Mouse (Mus musculus): ENCODE results near the gene Hoxc4. TPM values are rescaled to one million over a fixed set of nuclear protein-coding genes. Genes with fewer than 3 reads are reported as not detected.

Hoxc4 gene
- polyA plus RNA-seq, 1 experiment = 3.9 TPM

DNA sequence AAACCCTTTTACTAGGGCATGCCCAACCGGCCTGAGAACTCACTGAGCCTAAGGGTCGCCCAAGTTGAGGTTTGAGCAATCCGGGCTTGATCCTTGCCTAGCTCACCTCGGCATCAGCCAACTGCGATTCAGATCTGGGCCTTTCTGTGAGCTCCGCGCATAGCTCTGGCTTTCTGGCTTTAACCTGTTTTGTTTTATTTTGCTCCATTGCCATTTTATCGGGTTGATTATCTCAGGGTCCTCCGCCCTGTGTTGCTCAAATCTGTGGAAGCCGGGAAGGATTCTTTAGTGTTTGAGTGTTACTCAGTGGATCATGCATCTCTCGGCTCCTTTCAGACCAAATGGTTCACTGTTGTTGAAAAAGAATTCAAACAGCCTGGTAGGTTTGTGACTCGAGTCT is 40.0 kb downstream of the Hoxc4 start:
- no peaks in the 10 kb centered on the region for H3K4me1 ChIP-seq (ENCODE audit: control insufficient read depth, insufficient read depth, low read length)
- 11% methylated on average over 12 of the region's 12 CpGs for WGBS
- H3K27me3 ChIP-seq (ENCODE audit: control insufficient read depth, insufficient read depth, low read length) = peaks cover 8% of the 10 kb centered on the region; the same call in 1 of the 2 replicates
- no peak overlapping the region for H3K27ac ChIP-seq (ENCODE audit: insufficient read depth, low read length)
- no peak for DNase-seq
- no peak for TF ChIP-seq POLR2A (IDR thresholded peaks at IDR 0.05; ENCODE audit: borderline replicate concordance, insufficient read depth, low read length)
- no peak for TF ChIP-seq CTCF (IDR thresholded peaks at IDR 0.05; ENCODE audit: borderline replicate concordance, insufficient read depth, low read depth, low read length)
- no peak overlapping the region for H3K4me3 ChIP-seq (replicated peaks; ENCODE audit: insufficient read depth, low read depth, low read length)

DNA sequence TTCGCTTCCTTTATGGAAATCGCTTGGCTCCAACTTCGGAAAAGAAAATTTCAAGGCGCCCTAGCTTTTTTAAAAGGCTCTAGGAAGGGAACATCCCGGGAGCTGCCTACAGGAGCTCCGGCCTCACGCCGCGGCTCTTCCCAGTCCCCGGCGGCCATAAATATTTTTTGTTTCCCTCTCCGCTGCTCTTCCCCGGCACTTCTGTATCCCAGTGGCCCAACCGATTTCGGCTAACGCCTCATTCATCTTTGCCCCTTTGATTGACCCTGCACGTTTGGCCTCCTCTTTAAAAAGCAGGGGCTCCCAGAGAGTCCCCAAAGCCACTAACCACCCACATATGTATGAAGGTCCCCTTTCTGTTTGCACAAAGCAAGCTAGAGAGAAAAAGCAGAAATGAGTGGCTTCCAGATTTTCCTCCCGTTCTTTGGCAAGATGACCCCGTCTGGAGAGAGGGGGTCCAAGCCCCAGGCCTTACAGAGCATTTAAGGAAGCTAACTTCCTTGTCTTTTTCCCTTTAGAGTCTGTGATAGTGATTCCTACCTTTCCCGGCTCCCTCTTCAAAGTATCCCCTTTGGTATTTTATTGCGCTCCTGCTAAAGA is 40.8 kb downstream of the Hoxc4 start:
- WGBS = 8% methylated on average over 21 of the region's 21 CpGs
- no peak for DNase-seq
- no peak for TF ChIP-seq POLR2A (IDR thresholded peaks at IDR 0.05; ENCODE audit: borderline replicate concordance, insufficient read depth, low read length)
- no peak for TF ChIP-seq CTCF (IDR thresholded peaks at IDR 0.05; ENCODE audit: borderline replicate concordance, insufficient read depth, low read depth, low read length)
- Histone ChIP-seq H3K4me1 (ENCODE audit: control insufficient read depth, insufficient read depth, low read length) (no peaks in the 10 kb centered on the region), H3K27me3 (ENCODE audit: control insufficient read depth, insufficient read depth, low read length) (peaks cover 8% of the 10 kb centered on the region; the same call in 1 of the 2 replicates), H3K27ac (ENCODE audit: insufficient read depth, low read length) (no peak overlapping the region), H3K4me3 (replicated peaks; ENCODE audit: insufficient read depth, low read depth, low read length) (no peak overlapping the region)

DNA sequence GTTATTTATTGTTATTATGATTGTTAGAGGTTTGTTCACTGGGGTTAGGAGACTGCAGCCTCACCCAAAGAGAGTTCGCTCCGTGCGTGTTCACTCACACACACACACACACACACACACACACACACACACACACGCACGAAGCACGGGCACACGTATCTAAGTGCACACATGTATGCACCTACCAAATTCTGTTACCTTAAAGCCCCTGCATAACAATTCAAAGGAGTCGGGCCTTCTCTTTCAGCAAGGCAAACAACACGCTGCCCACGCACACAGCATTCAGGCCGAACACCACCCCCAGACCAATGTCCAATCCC is 41.2 kb downstream of the Hoxc4 start:
- no peak overlapping the region for H3K27ac ChIP-seq (ENCODE audit: insufficient read depth, low read length)
- WGBS = 36% methylated on average over 11 of the region's 11 CpGs
- peaks cover 8% of the 10 kb centered on the region; the same call in 1 of the 2 replicates for H3K27me3 ChIP-seq (ENCODE audit: control insufficient read depth, insufficient read depth, low read length)
- H3K4me3 ChIP-seq (replicated peaks; ENCODE audit: insufficient read depth, low read depth, low read length) = no peak overlapping the region
- DNase-seq = no peak
- no peaks in the 10 kb centered on the region for H3K4me1 ChIP-seq (ENCODE audit: control insufficient read depth, insufficient read depth, low read length)
- TF ChIP-seq POLR2A (IDR thresholded peaks at IDR 0.05; ENCODE audit: borderline replicate concordance, insufficient read depth, low read length) (no peak), CTCF (IDR thresholded peaks at IDR 0.05; ENCODE audit: borderline replicate concordance, insufficient read depth, low read depth, low read length) (no peak)

DNA sequence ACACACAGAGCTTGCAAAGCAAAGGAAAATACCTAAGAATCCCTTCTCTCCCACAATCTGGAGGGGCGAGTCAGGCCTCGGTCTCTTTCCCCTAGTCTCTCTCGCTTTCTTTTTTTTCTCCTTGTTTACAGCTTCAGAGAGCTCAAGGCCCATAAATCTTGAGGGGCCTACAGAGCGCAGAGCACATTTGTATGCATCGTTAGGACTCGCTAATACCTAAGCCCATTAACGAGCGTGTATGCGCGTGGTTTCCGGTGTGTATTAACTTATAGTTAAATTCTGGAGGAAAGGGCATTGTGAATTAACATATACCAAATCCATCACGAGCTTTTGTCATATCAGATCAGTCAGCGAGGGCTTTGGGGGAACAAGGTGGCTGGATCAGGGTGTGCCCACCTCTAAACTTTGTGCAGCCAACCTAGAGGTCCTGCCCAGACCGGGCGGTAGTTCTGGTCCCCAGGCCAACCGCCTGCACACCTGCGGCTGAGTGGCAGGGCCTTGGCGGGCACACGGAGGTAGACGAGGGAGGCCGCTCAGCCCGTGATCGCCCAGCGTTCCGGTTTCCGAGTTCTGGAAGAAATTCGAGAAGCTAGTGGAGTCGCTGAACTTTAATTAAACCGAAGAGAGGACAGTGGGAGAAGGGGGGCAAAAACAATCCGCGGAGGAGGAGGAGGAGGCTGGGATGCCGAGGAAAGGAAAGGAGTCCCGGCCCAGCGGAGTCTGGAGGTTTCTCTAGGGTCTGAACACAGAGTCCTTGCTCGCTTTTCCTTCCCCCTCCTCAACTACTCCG is 41.8 kb downstream of the Hoxc4 start:
- TF ChIP-seq CTCF (IDR thresholded peaks at IDR 0.05; ENCODE audit: borderline replicate concordance, insufficient read depth, low read depth, low read length) (no peak), POLR2A (IDR thresholded peaks at IDR 0.05; ENCODE audit: borderline replicate concordance, insufficient read depth, low read length) (no peak)
- Histone ChIP-seq H3K4me1 (ENCODE audit: control insufficient read depth, insufficient read depth, low read length) (no peaks in the 10 kb centered on the region), H3K4me3 (replicated peaks; ENCODE audit: insufficient read depth, low read depth, low read length) (no peak overlapping the region), H3K27ac (ENCODE audit: insufficient read depth, low read length) (no peak overlapping the region), H3K27me3 (ENCODE audit: control insufficient read depth, insufficient read depth, low read length) (peaks cover 8% of the 10 kb centered on the region; the same call in 1 of the 2 replicates)
- WGBS = 10% methylated on average over 36 of the region's 36 CpGs
- DNase-seq = no peak

DNA sequence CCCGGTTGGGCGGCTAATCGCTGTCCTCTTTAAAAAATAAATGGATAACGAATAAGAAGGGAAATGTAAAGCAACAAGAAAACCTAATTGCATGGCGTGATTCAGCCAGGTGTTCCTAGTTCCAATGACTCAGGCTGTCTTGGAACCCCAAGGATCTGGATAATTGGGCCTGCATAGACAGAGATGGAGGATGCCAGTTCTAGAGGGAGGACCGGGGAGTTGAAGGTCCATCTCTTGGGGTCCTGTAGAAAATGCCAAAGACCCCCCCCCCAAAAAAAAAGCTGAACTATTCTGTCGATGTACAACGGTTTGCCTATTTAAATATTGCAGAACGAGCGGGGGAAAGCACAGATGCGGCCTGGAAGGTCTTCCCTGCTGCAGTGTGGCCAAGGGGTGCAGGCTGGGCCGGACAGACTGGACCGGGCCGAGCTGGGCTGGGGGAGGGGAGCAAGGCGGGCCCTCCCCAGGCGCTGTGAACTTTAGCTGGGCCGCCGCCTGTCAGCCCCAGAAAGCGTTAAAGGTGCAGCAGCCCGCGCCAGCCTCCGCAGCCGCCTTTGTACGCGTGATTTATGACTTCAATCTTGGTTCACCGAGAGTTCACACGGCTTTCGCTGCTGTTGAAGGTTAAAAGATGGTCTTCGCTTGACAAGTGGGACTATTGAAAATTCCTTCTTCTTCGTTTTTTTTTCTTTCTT is 42.5 kb downstream of the Hoxc4 start:
- Histone ChIP-seq H3K4me1 (ENCODE audit: control insufficient read depth, insufficient read depth, low read length) (no peaks in the 10 kb centered on the region), H3K27ac (ENCODE audit: insufficient read depth, low read length) (no peak overlapping the region), H3K27me3 (ENCODE audit: control insufficient read depth, insufficient read depth, low read length) (peaks cover 8% of the 10 kb centered on the region; the same call in 1 of the 2 replicates), H3K4me3 (replicated peaks; ENCODE audit: insufficient read depth, low read depth, low read length) (no peak overlapping the region)
- 6% methylated on average over 30 of the region's 30 CpGs for WGBS
- peak in 1 of 2 experiments; percentile 9 for DNase-seq
- no peak for TF ChIP-seq CTCF (IDR thresholded peaks at IDR 0.05; ENCODE audit: borderline replicate concordance, insufficient read depth, low read depth, low read length)

DNA sequence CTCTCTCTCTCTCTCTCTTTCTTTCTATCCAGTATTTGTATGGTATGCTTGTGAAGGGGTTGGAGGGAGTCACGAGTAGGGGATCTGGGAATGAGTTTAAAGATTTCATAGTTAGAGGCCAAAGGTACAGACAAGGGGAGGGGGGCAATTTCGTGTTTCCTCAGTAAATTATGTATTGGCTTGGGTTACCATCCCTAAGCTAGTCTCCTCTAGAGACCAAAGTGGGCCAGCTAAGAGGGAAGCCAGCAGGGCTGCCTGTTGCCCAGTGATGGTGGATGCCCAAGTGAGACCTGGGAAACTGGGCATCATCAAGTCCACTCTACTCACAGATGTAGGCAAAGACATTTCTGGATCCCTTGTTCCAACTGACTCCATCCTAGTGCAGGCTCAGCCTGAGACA is 43.3 kb downstream of the Hoxc4 start:
- no peak for DNase-seq
- Histone ChIP-seq H3K4me1 (ENCODE audit: control insufficient read depth, insufficient read depth, low read length) (no peaks in the 10 kb centered on the region), H3K4me3 (replicated peaks; ENCODE audit: insufficient read depth, low read depth, low read length) (no peak overlapping the region), H3K27ac (ENCODE audit: insufficient read depth, low read length) (no peak overlapping the region), H3K27me3 (ENCODE audit: control insufficient read depth, insufficient read depth, low read length) (peaks cover 8% of the 10 kb centered on the region; the same call in 1 of the 2 replicates)
- WGBS = 22% methylated on average over 2 of the region's 2 CpGs
- no peak for TF ChIP-seq CTCF (IDR thresholded peaks at IDR 0.05; ENCODE audit: borderline replicate concordance, insufficient read depth, low read depth, low read length)
- no peak for TF ChIP-seq POLR2A (IDR thresholded peaks at IDR 0.05; ENCODE audit: borderline replicate concordance, insufficient read depth, low read length)

DNA sequence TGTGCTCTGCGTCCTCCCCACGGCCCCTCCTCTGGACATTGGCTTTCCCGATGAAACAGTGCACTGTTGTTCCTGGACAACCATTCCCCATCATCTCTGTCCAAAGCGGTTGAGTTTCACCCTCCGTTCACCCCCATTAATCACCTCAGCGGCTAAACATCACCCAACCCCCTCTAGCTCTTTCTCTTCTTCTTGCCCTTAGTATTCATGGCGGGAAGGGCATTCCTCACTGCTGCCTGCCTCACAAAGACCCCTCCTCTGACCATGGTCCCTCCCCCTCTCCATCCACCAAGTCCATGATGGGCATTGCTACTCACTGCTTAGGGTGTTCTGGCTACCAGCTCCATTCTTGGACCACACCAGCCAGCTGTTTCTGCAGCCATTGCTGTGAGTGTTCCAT is 46.9 kb downstream of the Hoxc4 start:
- H3K4me1 ChIP-seq (ENCODE audit: control insufficient read depth, insufficient read depth, low read length) = no peaks in the 10 kb centered on the region
- 59% methylated on average over 7 of the region's 7 CpGs for WGBS
- DNase-seq = no peak
- H3K4me3 ChIP-seq (replicated peaks; ENCODE audit: insufficient read depth, low read depth, low read length) = no peak overlapping the region
- no peak for TF ChIP-seq CTCF (IDR thresholded peaks at IDR 0.05; ENCODE audit: borderline replicate concordance, insufficient read depth, low read depth, low read length)
- TF ChIP-seq POLR2A (IDR thresholded peaks at IDR 0.05; ENCODE audit: borderline replicate concordance, insufficient read depth, low read length) = no peak
- H3K27me3 ChIP-seq (ENCODE audit: control insufficient read depth, insufficient read depth, low read length) = peaks cover 1% of the 10 kb centered on the region; the same call in 1 of the 2 replicates
- H3K27ac ChIP-seq (ENCODE audit: insufficient read depth, low read length) = no peak overlapping the region

Measured in cerebellum, adult 2 months (tissue).